Mouse (Mus musculus) ES-E14 (cell line): ENCODE measurements around the gene Kdf1.

Source experiments
- CHD2 ChIP-seq: IDR thresholded peaks from 2 replicates; pipeline ENCODE4 v1.6.1; 2014; ENCODE audit warnings: mild to moderate bottlenecking, low read depth, low read length, inconsistent platforms
- ZC3H11A ChIP-seq: IDR thresholded peaks from 2 replicates; pipeline ENCODE4 v1.6.1; 2012; ENCODE audit warnings: low read depth, mild to moderate bottlenecking, inconsistent platforms, low read length, borderline replicate concordance
- ZNF384 ChIP-seq: IDR thresholded peaks from 2 replicates; pipeline ENCODE4 v1.6.1; 2012; ENCODE audit warnings: low read depth, low read length, inconsistent platforms

GRCm38 (mm10) chr4:133552029-133552428, 33.3 kb downstream of the Kdf1 start:
- no peak for TF ChIP-seq CHD2
- TF ChIP-seq ZC3H11A = no peak
- TF ChIP-seq ZNF384 = no peak
